Mouse (Mus musculus): ENCODE data around the gene Akap2.

- no peak for TF ChIP-seq POLR2A (IDR thresholded peaks at IDR 0.05; ENCODE audit: extremely low read depth, insufficient read depth, low read length)
- no peak for TF ChIP-seq CTCF (IDR thresholded peaks at IDR 0.05; ENCODE audit: extremely low read depth, insufficient read depth, low read length)
These were observed 92.0 kb downstream of the Akap2 start for GRCm38 (mm10) chr4:57809449-57809848.

Data from cortical plate, adult 2 months (tissue).